In the genomic region with DNA sequence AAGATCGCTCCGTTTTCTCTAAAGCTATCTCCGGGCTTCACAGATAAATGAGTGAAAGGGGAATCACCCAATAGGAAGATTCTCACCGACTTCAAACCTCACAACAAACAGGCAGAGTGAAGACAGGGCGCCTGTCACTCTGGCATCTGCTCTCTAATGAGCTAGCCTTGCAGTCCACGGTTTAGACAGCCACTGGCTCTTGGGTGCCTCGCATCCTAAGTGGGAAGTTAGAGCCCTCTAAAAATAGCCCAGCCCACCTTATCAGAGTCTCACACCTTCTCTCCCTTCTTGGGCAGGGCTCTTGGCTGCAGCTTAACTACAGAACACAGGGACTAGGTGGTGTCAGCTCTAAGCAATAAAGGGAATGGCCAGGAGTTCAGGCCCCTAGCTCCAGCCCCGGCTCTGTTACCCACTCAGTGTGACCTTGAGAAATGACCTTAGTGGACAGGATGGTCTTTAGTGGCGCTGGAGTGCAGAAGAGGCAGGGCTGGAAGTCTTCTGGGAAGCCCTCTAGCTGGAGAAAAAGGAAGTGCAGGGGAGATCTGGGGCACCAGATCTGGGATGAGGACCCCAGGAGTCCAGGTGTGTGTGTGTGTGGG, we compare ENCODE assay signal across 8 mouse cellular contexts. TPM values are rescaled to one million over a fixed set of nuclear protein-coding genes. Genes with fewer than 3 reads are reported as not detected.
DNase-seq lines count a peak whose midpoint lies in the region; ATAC-seq and TF ChIP-seq lines count a peak whose summit lies in the region.

No protein-coding gene starts in this region.

- H3K36me3 ChIP-seq in hindbrain, embryonic 11.5 days (ENCODE audit: control insufficient read depth, insufficient read depth, low read length) = no peaks in the 10 kb centered on the region
- H3K36me3 ChIP-seq in hindbrain, embryonic 16.5 days (ENCODE audit: control insufficient read depth, insufficient read depth, low read length) = no peaks in the 10 kb centered on the region
- H3K36me3 ChIP-seq in CH12.LX (replicated peaks in 1 of 2; ENCODE audit: control insufficient read depth in 1 of 2, insufficient read depth in 1 of 2, low read length in 1 of 2) = no peaks in the 10 kb centered on the region
- no peaks in the 10 kb centered on the region for H3K36me3 ChIP-seq in heart, embryonic 16.5 days (ENCODE audit: control insufficient read depth, insufficient read depth)
- H3K36me3 ChIP-seq in liver, embryonic 14.5 days (replicated peaks; ENCODE audit: control insufficient read depth, insufficient read depth, low read depth) = peaks cover 29% of the 10 kb centered on the region
- no peaks in the 10 kb centered on the region for H3K36me3 ChIP-seq in stomach, embryonic 15.5 days

- no peak overlapping the region for H3K4me2 ChIP-seq in hindbrain, embryonic 11.5 days (replicated peaks; ENCODE audit: low read depth, low read length)
- no peak overlapping the region for H3K4me2 ChIP-seq in hindbrain, embryonic 16.5 days (ENCODE audit: low read length)
- H3K4me2 ChIP-seq in CH12.LX (ENCODE audit: insufficient read depth, low read depth, poor library complexity, severe bottlenecking) = peak overlapping the region; percentile 76
- peak overlapping the region; percentile 83 for H3K4me2 ChIP-seq in heart, embryonic 16.5 days (ENCODE audit: low read depth, low read length)
- peak overlapping the region; percentile 84 for H3K4me2 ChIP-seq in liver, embryonic 14.5 days (ENCODE audit: low read depth)
- no peak overlapping the region for H3K4me2 ChIP-seq in stomach, embryonic 15.5 days

- TF ChIP-seq RAD21 in CH12.LX (IDR thresholded peaks at IDR 0.05; ENCODE audit: low read depth, low read length) = no peak; the same call in 1 of the 2 replicates

- TF ChIP-seq CTCF in CH12.LX (conservative IDR thresholded peaks at IDR 0.05 in 1 of 2, IDR thresholded peaks at IDR 0.05 in 1 of 2; ENCODE audit: low read depth in 2 of 2, low read length in 2 of 2) = peak in 1 of 2 experiments; percentile 55; a peak in 2 of 4 replicates
- TF ChIP-seq CTCF in liver, embryonic 14.5 days (IDR thresholded peaks at IDR 0.05; ENCODE audit: low read depth) = peak; percentile 71

- H3K27ac ChIP-seq in hindbrain, embryonic 11.5 days (ENCODE audit: low read depth, low read length) = no peak overlapping the region
- no peak overlapping the region for H3K27ac ChIP-seq in hindbrain, embryonic 16.5 days (ENCODE audit: low read depth, low read length)
- H3K27ac ChIP-seq in CH12.LX (ENCODE audit: insufficient read depth, low read depth) = peak overlapping the region; percentile 74; the same call in 1 of the 2 replicates
- peak overlapping the region; percentile 97 for H3K27ac ChIP-seq in heart, embryonic 16.5 days (ENCODE audit: low read length)
- peak overlapping the region; percentile 97 for H3K27ac ChIP-seq in liver, embryonic 14.5 days
- H3K27ac ChIP-seq in stomach, embryonic 15.5 days = no peak overlapping the region

- peaks cover 6% of the 10 kb centered on the region for H3K4me1 ChIP-seq in hindbrain, embryonic 11.5 days (replicated peaks; ENCODE audit: control insufficient read depth, insufficient read depth, low read length)
- peaks cover 15% of the 10 kb centered on the region for H3K4me1 ChIP-seq in hindbrain, embryonic 16.5 days (ENCODE audit: control insufficient read depth, insufficient read depth, low read depth, low read length)
- H3K4me1 ChIP-seq in CH12.LX (ENCODE audit: control insufficient read depth in 1 of 2, insufficient read depth in 2 of 2) = peaks cover 22 to 52% of the 10 kb centered on the region in 2 experiments
- H3K4me1 ChIP-seq in heart, embryonic 16.5 days (ENCODE audit: control insufficient read depth, insufficient read depth, low read length) = peaks cover 44% of the 10 kb centered on the region
- H3K4me1 ChIP-seq in liver, embryonic 14.5 days (replicated peaks; ENCODE audit: control insufficient read depth in 2 of 2, insufficient read depth in 2 of 2, low read length in 1 of 2) = peaks cover 20 to 33% of the 10 kb centered on the region in 2 experiments
- H3K4me1 ChIP-seq in stomach, embryonic 15.5 days = peaks cover 22% of the 10 kb centered on the region

- peaks cover 34% of the 10 kb centered on the region for H3K27me3 ChIP-seq in hindbrain, embryonic 11.5 days (ENCODE audit: control insufficient read depth, insufficient read depth, low read length)
- peaks cover 25% of the 10 kb centered on the region for H3K27me3 ChIP-seq in hindbrain, embryonic 16.5 days (replicated peaks; ENCODE audit: control insufficient read depth, insufficient read depth, low read length)
- peaks cover 30% of the 10 kb centered on the region for H3K27me3 ChIP-seq in CH12.LX (replicated peaks)
- H3K27me3 ChIP-seq in heart, embryonic 16.5 days (ENCODE audit: control insufficient read depth, insufficient read depth, low read length) = peaks cover 7% of the 10 kb centered on the region; the same call in 1 of the 2 replicates
- peaks cover 7% of the 10 kb centered on the region for H3K27me3 ChIP-seq in liver, embryonic 14.5 days (ENCODE audit: control insufficient read depth, insufficient read depth, low read length)
- H3K27me3 ChIP-seq in stomach, embryonic 15.5 days (replicated peaks) = peaks cover 36% of the 10 kb centered on the region

- dilution Hi-C loops in CH12.LX (cut with MboI; ENCODE audit: extremely low pct_ligation_motif_present, extremely low pct_unique_long_range_greater_than_20kb, low sequenced_read_pairs) = no loop called here

- no peak overlapping the region for H3K9ac ChIP-seq in hindbrain, embryonic 11.5 days (ENCODE audit: low read depth, low read length)
- H3K9ac ChIP-seq in hindbrain, embryonic 16.5 days (ENCODE audit: low read depth, low read length) = no peak overlapping the region
- peak overlapping the region; percentile 27; the same call in 1 of the 2 replicates for H3K9ac ChIP-seq in CH12.LX (ENCODE audit: insufficient read depth, low read depth)
- peak overlapping the region; percentile 90 for H3K9ac ChIP-seq in heart, embryonic 16.5 days (ENCODE audit: low read length)
- peak overlapping the region; percentile 93 for H3K9ac ChIP-seq in liver, embryonic 14.5 days (replicated peaks)
- H3K9ac ChIP-seq in stomach, embryonic 15.5 days = no peak overlapping the region

- WGBS in hindbrain, embryonic 11.5 days = 20% methylated on average over 9 of the region's 9 CpGs
- 22% methylated on average over 9 of the region's 9 CpGs for WGBS in hindbrain, embryonic 16.5 days
- 5% methylated on average over 9 of the region's 9 CpGs for WGBS in heart, embryonic 16.5 days
- 2% methylated on average over 9 of the region's 9 CpGs for WGBS in liver, embryonic 14.5 days (ENCODE audit: insufficient replicate concordance)
- 15% methylated on average over 9 of the region's 9 CpGs for WGBS in stomach, embryonic 15.5 days

- no peak for TF ChIP-seq POLR2A in CH12.LX (IDR thresholded peaks at IDR 0.05; ENCODE audit: low read depth, low read length)

- no peaks in the 10 kb centered on the region for H3K79me2 ChIP-seq in CH12.LX (replicated peaks; ENCODE audit: control insufficient read depth, extremely low read depth, insufficient read depth, poor library complexity, severe bottlenecking)

- H3K9me3 ChIP-seq in hindbrain, embryonic 11.5 days (ENCODE audit: control insufficient read depth, low read length) = no peaks in the 10 kb centered on the region
- H3K9me3 ChIP-seq in hindbrain, embryonic 16.5 days (ENCODE audit: control insufficient read depth, low read length) = no peaks in the 10 kb centered on the region
- H3K9me3 ChIP-seq in CH12.LX (replicated peaks; ENCODE audit: low read length) = no peaks in the 10 kb centered on the region
- H3K9me3 ChIP-seq in heart, embryonic 16.5 days (replicated peaks; ENCODE audit: control insufficient read depth, low read length) = no peaks in the 10 kb centered on the region
- H3K9me3 ChIP-seq in liver, embryonic 14.5 days (ENCODE audit: control insufficient read depth, low read length) = no peaks in the 10 kb centered on the region
- H3K9me3 ChIP-seq in stomach, embryonic 15.5 days = no peaks in the 10 kb centered on the region

- H3K4me3 ChIP-seq in hindbrain, embryonic 11.5 days (ENCODE audit: low read depth, low read length) = no peak overlapping the region
- no peak overlapping the region for H3K4me3 ChIP-seq in hindbrain, embryonic 16.5 days (ENCODE audit: low read length)
- peak overlapping the region in 2 of 3 experiments; percentile 46 to 61 for H3K4me3 ChIP-seq in CH12.LX (replicated peaks in 1 of 3; ENCODE audit: low read depth in 2 of 3, low read length in 2 of 3, poor library complexity in 1 of 3)
- H3K4me3 ChIP-seq in heart, embryonic 16.5 days (ENCODE audit: low read length) = peak overlapping the region; percentile 85
- peak overlapping the region; percentile 71 to 94 for H3K4me3 ChIP-seq in liver, embryonic 14.5 days (ENCODE audit: insufficient read depth in 1 of 2, low read depth in 2 of 2, low read length in 2 of 2)
- H3K4me3 ChIP-seq in stomach, embryonic 15.5 days (replicated peaks) = no peak overlapping the region; the same call in 1 of the 2 replicates

- no peak for TF ChIP-seq EP300 in CH12.LX (IDR thresholded peaks at IDR 0.05; ENCODE audit: low read length)
- TF ChIP-seq EP300 in liver, embryonic 14.5 days (IDR thresholded peaks at IDR 0.05; ENCODE audit: low read depth) = peak; percentile 95

- 0 out of 2 replicates have a peak, but pooled peaks have one; percentile 30 for ATAC-seq in hindbrain, embryonic 11.5 days (ENCODE audit: low FRiP score)
- no peak; the same call in 1 of the 2 replicates for ATAC-seq in hindbrain, embryonic 16.5 days
- ATAC-seq in heart, embryonic 16.5 days (replicated peaks; ENCODE audit: extremely low read depth, insufficient read depth, low FRiP score) = peak; percentile 78
- ATAC-seq in liver, embryonic 14.5 days (ENCODE audit: insufficient read depth) = peak; percentile 84
- peak; percentile 89 for ATAC-seq in stomach, embryonic 15.5 days (ENCODE audit: insufficient read depth, low FRiP score, low read depth)

- in situ Hi-C loops in CH12.LX (cut with MboI; ENCODE audit: low pct_ligation_motif_present, low pct_unique_long_range_greater_than_20kb, low sequenced_read_pairs) = no loop called here

- peak; percentile 46 for DNase-seq in hindbrain, embryonic 11.5 days (ENCODE audit: low spot score)
- DNase-seq in CH12.LX (ENCODE audit: extremely low read depth) = peak; percentile 49
- peak; percentile 72 to 73 for DNase-seq in cerebellum, adult 18-20 months
- peak; percentile 95 to 96 (median 96) for DNase-seq in liver, embryonic 14.5 days (ENCODE audit: low read depth in 3 of 3, low spot score in 3 of 3)
- DNase-seq in layer of hippocampus, postnatal 36 days = no peak

RNA-seq across cellular contexts. Expression of gene Tmod1, which starts 2.0 kb away (rescaled TPM):
- polyA plus RNA-seq in hindbrain, embryonic 11.5 days (2014; fragmentation: Nextera tagmentation; extraction: Ambion mirVana) = 3.6 and 4.9 TPM in 2 replicates
- polyA plus RNA-seq in hindbrain, embryonic 16.5 days (2015; fragmentation: Nextera tagmentation; extraction: Ambion mirVana) = 2.1 and 3.0 TPM in 2 replicates
- 0.92 and 3.1 TPM in 2 replicates for total RNA-seq in CH12.LX (2012; rRNA removed)
- 0.70 and 0.93 TPM in 2 replicates for total RNA-seq in CH12.LX (2014; rRNA removed)
- 2.3 and 2.5 TPM in 2 replicates for polyA plus RNA-seq in CH12.LX (2012; ENCODE audit: insufficient read length, low read depth)
- 202 and 217 TPM in 2 replicates for polyA plus RNA-seq in heart, embryonic 16.5 days (2015; fragmentation: Nextera tagmentation; extraction: Ambion mirVana)
- 20.8 and 32.2 TPM in 2 replicates for polyA plus RNA-seq in liver, embryonic 14.5 days (2012; rRNA removed)
- polyA plus RNA-seq in liver, embryonic 14.5 days (2014; fragmentation: Nextera tagmentation; extraction: Ambion mirVana) = 41.7 and 44.8 TPM in 2 replicates
- polyA plus RNA-seq in stomach, embryonic 15.5 days (2015; fragmentation: Nextera tagmentation; extraction: Ambion mirVana) = 4.7 and 6.4 TPM in 2 replicates
- total RNA-seq in layer of hippocampus, postnatal 36 days (2021) = 10 to 100 TPM; 20.4 to 21.4 TPM

Comparison
In these comparisons a context has a peak if more than half of its experiments do, and no peak if none do; other contexts are left out.
1. DNase-seq: peak in hindbrain, embryonic 11.5 days (single experiment), CH12.LX (single experiment), cerebellum, adult 18-20 months (2 of 2) and liver, embryonic 14.5 days (3 of 3); none in layer of hippocampus, postnatal 36 days (0 of 2).
2. H3K27ac ChIP-seq: peak in CH12.LX (single experiment), heart, embryonic 16.5 days (single experiment) and liver, embryonic 14.5 days (single experiment); none in hindbrain, embryonic 11.5 days (single experiment), hindbrain, embryonic 16.5 days (single experiment) and stomach, embryonic 15.5 days (single experiment).
3. H3K4me2 ChIP-seq: peak in CH12.LX (single experiment), heart, embryonic 16.5 days (single experiment) and liver, embryonic 14.5 days (single experiment); none in hindbrain, embryonic 11.5 days (single experiment), hindbrain, embryonic 16.5 days (single experiment) and stomach, embryonic 15.5 days (single experiment).
4. H3K4me3 ChIP-seq: peak in CH12.LX (2 of 3), heart, embryonic 16.5 days (single experiment) and liver, embryonic 14.5 days (2 of 2); none in hindbrain, embryonic 11.5 days (single experiment), hindbrain, embryonic 16.5 days (single experiment) and stomach, embryonic 15.5 days (single experiment).
5. H3K9ac ChIP-seq: peak in CH12.LX (single experiment), heart, embryonic 16.5 days (single experiment) and liver, embryonic 14.5 days (single experiment); none in hindbrain, embryonic 11.5 days (single experiment), hindbrain, embryonic 16.5 days (single experiment) and stomach, embryonic 15.5 days (single experiment).